In genomic region chr9:106015666-106016065, GRCm38 (mm10) we compare ENCODE assay signal across 12 mouse cellular contexts. TPM values are rescaled to one million over a fixed set of nuclear protein-coding genes. Genes with fewer than 3 reads are reported as not detected.
DNase-seq lines count a peak whose midpoint lies in the region.
"Had no signal": no experiment of that assay in that cellular context is flagged by ENCODE, and none has a peak within 500 bp of the region (broad histone marks: within the 10 kb centered on the region; RNA-seq: fewer than 3 reads in every experiment).

No protein-coding gene starts in this region.

- DNase-seq in adrenal gland, postnatal 10 days = peak; percentile 52
- no peak for DNase-seq in adrenal gland, adult 8-10 months
- peak; percentile 24 to 33 for DNase-seq in adrenal gland, postnatal 36 days
- DNase-seq in adrenal gland, postnatal 4 days (ENCODE audit: low spot score in 2 of 2) = no peak
- DNase-seq in right cerebral cortex, postnatal 36 days (ENCODE audit: low spot score in 2 of 2) = no peak
- DNase-seq: cerebellum, adult 11-12 months; cerebellum, adult 2 months; cerebellum, adult 9-10 months; cerebellum, postnatal 10 days; cerebellum, postnatal 25 days; forebrain, postnatal 0 days had no signal

RNA-seq across cellular contexts. Expression of gene Col6a5, which starts 55.2 kb away (rescaled TPM):
- 1 to 10 TPM; 4.8 to 4.9 TPM for total RNA-seq in adrenal gland, postnatal 10 days (2021)
- total RNA-seq in adrenal gland, adult 8-10 months (2022) = 1 to 10 TPM; 2.3 to 9.6 (median 5.9) TPM
- 1 to 10 TPM; 3.3 to 6.9 TPM for total RNA-seq in adrenal gland, postnatal 36 days (2021)
- total RNA-seq in adrenal gland, postnatal 4 days (2021) = 1 to 10 TPM; 5.5 to 6.4 TPM
- total RNA-seq: MEL had no signal

Comparison
In these comparisons a context has a peak if more than half of its experiments do, and no peak if none do; other contexts are left out.
1. DNase-seq: peak in adrenal gland, postnatal 10 days (single experiment) and adrenal gland, postnatal 36 days (2 of 2); none in adrenal gland, adult 8-10 months (single experiment), adrenal gland, postnatal 4 days (0 of 2) and right cerebral cortex, postnatal 36 days (0 of 2).